Mouse (Mus musculus): Measurements from ENCODE around the gene Rpl5. TPM values are rescaled to one million over a fixed set of nuclear protein-coding genes. Genes with fewer than 3 reads are reported as not detected.
"Not testable (repeated sequence)": the region's sequence is repeated elsewhere in the genome, so short reads cannot be mapped to it uniquely, and the experiment has no call there.

Gene Rpl5
- total RNA-seq (2021): 10 to 100 TPM; 71.3 to 78.0 TPM

DNA sequence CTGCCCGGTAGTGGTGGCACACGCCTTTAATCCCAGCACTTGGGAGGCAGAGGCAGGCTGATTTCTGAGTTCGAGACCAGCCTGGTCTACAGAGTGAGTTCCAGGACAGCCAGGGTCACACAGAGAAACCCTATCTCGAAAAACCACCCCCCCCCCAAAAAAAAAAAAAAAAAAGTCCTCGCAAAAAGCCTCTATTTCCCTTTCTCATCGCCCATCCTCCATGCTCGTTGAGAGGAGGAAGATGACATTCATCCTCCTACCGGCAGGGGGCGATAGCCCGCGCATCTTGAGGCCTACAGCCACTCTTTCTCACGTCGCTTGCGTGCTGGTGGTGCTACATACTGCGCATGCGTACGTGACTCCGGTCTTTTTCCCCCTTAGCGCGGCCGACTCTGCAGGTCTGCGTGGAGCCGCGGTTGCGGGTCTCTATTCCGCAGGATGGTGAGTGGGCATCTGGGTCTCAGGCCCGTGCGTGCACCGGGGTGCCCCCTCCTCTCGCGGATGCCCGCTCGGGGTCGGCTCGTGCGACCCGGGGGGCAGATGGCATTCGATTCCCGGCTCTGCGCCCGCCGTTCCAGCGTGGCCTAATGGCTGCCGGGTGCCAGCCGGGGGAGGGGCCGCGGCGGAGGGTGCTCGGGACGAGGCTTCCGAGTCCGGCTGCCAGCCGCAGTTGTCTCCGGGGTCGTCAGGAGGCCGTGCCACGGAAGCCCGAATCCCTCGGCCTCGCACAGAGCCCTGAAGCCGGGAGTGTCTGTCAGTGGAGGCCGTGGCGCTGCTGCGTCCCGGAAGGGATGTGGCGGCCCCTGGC is at the start of gene Rpl5:
Rpl5 (plus strand) TSS at position 297 of the 808 bp plus-strand sequence.
- DNase-seq: peak; percentile 94 to 96

DNA sequence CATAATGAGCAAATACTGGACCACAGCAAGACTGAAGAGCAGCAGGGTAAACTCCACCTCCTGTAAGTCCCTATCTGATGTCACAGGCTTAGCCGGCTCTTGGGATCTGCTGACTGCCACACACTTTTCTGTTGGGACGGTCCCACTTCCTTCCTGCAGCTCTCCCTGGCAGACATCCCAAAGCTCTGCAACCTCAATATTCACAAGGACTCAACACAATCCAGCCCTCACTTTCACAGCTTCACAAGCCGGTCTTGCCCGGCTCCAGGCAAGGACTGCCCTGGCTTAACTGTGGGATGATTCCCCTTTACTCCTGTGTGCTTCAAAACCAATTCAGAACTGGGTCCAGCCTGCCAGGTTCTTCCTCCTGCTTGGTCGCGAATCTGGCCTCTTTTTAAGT is 46.5 kb upstream of the Rpl5 start:
- no peak for DNase-seq

DNA sequence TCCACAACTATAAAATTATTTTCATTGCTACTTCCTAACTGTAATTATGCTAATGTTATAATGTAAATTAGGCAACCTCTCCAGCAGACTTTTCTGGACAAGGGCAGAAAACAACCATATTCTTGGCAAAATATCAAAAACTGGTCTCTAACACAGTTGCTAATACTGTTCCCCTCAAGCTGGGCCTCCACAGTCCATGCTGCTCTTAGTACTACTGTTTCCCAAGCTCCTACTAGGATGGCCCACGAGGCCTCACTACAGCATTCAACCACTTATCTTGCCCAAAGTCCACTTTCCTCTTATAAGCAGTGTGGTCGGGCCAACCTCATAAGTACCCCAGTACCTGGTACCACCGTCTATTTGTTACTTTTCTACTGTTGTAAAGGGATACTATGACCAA is 45.7 kb upstream of the Rpl5 start:
- no peak for DNase-seq

DNA sequence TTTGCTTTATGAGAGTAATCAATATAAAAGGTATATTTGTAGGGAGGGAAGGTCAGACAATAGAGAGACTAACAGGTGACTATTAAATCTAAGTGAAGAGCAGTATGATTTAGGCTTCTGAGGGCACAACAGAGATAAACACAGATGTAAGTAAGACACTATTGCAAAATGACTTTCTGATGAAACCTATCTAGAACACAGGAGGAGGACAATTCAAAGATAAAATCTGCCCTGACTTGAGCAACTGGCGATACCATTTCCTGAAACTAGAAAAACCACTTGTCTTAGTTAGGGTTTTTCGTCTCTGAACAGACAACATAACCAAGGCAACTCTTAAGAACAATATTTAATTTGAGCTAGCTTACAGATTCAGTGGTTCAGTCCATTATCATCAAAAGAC is 44.8 kb upstream of the Rpl5 start:
- DNase-seq: no peak

DNA sequence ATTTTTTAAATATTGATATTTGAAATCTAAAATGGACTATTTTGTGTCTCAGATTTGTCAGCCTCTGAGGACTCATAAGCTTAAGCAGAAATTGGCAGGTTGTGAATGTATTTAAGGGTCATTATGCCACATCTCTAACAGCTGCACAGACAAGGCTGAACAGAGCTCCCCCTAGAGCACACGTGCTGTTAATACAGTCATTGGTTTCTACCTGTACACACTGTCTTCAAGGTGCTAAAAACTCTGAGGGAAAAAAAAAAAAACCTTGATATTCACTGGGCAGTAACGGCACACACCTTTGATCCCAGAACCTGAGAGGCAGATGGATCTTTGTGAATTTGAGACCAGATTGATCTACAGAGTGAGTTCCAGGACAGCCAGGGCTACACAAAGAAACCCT is 41.3 kb upstream of the Rpl5 start:
- no peak for DNase-seq

DNA sequence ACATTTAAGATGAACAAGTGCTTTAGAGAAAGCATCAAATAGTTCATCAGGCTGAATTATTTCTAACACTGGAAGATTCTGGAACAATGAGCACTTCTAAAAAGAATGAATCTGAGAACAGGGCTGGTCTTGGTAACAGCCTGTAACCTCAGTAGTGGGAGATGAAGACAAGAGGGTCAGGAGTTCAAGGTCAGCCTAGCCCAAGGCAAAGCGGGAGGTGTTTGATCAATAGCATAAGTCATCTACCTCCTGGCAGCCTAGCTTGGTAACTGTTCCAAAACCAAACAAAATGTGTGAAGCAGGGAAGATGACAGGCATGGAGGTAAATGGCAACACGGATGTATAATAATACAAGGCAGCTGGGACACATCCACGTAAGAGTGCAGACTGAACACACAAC is 36.3 kb upstream of the Rpl5 start:
- no peak for DNase-seq

DNA sequence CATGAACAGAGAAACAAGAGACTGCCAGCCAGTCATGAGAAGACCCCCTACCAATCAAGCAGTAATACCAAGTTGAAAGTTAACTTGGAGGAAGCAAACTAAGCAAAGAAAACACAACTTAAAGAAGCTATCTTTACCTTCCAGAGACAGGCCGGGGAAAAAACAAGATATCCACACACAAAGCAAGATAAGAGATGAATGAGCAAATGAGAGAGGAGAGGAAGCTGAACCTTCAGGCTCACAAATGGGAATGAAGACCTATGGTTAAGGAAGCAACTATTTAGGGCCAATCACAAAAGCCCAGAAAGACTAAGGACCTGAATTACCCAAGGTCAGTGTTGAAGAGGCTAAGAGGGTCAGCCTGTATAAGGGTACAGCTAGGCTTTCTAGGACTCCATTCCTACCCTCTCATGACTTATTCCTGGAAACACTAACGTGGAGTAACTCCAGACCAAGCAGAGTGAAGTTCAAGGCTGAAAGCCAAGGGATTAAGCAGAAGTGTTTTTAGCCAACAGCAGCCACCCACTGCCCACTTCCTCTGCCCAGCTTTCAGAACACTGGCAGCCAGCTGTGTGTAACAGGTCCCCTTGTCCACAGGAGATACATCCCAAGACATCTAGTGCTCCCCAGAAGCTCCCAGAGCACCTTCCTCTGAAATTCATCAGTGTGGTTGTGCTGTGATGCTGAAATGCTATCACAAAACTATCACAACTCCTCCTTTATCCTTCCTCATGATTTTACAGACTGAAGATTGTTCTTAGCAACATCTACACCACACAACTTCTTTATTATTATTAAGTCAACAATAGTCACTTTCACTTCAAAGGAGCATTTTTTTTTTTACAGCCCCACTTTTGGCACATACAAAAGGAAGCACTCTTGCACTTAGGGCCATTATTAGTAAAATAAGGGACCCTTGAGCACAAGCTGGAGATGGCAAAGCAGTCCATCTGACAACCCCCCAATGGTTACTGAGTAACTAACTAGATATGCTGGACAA is 33.9 kb upstream of the Rpl5 start:
- no peak for DNase-seq

DNA sequence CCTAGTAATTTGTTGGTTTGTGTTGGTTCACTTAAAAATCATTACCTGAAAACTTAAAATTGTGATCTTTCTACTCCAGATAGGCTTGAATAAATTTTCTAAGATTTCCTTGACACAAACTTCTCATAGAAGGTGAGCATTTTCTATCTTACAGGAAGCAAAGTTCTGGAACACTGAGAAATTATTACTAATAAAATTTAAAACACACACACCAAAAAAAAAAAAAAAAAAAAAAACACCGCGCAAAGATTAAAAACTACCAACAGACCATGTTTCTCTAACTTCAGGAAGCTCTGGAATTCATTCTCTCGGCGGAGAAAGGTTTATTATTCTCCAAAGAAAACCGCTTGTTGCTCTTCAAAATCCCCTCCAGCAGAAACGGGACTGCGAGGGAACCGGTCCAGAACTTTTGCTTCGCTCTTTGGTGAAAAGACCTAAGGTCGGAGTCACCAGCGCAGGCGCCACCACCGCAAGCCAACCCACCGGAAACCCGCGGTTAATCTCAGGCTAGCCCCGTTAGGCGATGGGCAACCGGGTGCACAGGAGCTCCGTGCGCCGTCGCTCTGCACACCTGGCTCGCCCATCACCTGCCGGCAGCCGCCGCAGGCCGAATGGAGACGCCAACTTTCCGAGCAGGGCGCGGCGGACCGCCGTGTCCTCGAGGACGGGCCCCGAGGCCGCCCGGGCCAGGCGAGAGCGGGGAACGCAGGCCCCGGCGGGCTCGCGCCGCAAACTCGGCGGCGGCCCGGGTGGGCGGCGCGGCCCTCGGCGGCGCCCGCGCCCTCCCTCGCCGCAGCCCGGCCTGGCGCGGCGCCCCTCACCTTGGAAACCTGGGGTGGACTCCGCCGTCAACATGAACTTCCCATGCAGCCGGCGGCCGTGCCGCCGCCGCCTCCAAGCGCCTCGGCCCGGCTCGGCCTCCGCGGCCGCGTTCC is 32.1 kb upstream of the Rpl5 start:
- peak; percentile 45 to 51 for DNase-seq

DNA sequence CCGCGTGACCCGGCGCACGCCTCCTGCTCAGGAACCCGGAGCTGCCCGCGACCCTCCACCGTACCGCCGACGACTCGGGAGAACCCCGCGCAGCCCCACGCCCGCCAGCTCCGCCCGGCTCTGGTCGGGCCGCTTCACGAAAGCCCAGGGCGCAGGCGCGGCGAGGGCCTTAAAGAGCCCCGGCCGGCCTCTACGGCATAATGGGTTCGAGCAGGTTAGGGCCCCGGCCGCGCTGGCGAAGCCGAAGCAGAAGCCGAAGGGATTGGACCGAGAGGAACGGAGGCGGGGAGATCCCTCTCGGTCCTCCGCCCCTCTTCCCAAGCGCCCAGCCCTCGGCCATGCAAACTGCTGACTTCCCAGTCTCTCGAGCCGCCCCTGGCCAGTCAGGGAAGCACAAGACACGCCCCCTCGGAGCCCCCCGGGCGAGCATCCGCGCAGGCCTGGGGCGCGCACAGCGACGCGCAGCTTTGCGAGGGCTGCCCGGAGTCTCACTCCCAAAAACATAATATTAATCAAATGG is 31.3 kb upstream of the Rpl5 start:
- DNase-seq: peak; percentile 87 to 88

DNA sequence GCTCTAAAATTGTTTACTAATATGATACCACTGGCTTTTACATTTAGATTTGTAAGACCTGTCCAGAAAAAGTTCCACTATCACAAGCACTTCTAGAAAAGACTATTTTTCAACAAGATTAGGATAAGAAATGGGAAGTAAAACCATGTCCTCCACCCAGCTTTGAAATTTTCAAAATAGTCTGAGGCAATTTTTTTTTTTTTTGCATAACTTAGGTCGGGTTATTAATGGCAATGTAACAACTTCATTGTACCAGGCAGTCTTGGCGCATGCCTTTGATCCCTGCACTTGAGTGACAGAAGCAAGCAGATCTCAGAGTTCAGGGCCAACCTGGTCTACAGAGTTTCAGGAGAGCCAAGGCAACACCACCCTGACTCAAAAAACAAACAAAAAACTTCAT is 30.6 kb upstream of the Rpl5 start:
- DNase-seq: no peak

DNA sequence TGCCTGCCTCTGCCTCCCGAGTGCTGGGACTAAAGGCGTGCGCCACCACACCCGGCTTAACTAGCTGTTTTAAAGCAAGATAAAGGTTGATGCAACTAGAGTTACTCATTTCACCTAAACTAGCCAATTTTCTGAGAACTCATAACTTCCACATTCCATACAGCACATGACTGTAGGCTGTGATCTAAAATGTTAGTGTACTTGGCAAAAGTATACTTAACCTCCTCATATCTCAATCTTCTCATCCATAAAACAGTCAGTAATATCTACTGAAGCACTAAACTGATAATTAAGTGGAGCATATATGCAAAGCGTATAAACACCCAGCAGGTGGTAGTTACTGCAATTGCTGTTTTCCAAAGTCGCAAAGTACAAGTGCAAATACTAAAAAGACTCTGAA is 27.0 kb upstream of the Rpl5 start:
- DNase-seq: no peak

DNA sequence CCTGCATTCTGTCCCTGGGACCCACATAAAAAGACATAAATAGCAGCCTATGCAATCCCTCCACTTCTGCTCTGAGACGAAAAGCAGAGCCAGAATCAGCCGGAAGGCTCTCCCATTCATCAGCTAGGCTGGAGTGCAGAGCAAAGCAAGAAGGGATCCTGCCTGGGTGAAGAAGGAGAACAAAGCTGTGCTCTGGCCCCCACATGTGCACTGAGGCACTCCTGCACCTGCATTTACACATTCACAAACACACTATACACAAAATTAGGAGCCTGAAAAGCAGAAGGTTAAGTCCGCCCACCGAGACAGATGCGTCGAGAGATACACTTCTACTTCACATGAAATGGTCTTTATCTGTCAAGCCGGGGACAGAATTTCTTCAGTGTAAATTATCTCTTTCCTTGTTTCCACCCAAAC is 26.4 kb upstream of the Rpl5 start:
- DNase-seq: peak in 1 of 2 experiments; percentile 7

DNA sequence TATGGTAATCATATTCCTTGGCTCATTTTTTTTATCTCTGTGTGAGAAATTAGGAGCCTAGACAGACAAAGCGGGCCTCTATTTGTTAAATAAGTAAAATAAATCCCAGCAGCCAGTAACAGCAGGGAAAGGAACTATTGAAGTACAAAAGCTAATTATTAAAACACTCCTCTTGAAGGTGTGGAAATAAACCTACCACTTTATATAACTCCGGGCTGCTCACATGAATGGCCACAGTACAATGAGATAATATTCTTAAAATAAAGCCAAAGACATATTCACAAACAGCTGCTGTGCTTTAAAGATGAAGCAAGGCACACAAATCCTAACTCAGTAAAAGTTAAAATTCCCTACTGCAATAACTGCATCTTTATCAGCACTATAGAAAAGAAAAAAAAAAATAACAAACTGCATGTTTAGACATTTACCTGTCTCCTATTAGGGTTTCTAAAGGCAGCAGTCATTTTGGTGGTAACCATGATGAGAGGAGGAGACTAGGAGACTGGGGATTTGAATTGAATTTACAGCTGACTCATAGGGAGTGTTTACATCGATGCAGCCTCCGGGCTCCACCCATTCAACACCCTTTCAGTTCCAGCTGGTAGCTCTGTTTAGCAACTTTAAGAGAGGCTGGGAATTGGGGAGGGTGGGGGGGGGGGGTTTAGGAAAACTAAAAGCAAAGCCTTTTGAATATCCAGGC is 25.6 kb upstream of the Rpl5 start, which contains the start of gene Evi5:
Evi5 (minus strand) TSS at position 547 of the 700 bp plus-strand sequence.
- DNase-seq: no peak

DNA sequence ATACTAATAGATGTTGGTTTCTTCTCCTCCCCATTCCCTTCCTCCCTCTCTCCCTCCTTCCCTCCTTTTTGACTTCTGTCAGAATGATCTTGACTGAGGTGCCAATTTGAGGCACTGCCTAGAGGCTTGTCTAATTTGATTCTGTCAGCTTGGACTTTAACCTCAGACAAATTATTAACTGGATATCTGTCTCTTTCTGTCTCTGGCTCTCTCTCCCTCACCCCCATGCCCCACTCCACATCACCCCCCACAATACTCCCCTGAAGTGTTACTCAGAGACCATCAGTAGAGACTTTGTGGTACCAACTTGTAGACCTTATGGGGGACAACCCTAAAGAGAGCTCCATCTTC is 25.1 kb upstream of the Rpl5 start:
- no peak for DNase-seq

DNA sequence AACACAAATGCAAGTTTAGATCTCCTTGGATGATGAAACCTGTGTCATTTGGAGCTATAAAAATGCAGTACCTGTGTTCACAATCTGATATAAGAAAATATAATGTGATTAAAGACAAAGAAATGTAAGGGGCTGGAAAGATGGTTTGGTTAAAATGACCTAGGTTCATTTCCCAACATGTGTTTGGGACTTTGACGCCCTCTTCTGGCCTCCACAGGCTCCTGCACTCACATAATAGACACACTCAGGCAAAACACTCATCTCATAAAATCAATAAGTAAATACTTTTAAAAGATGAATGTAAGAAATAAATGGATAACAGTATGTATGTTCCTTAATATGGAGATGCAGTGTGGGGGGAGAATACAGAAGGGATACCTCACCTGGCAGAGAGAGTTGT is 23.2 kb upstream of the Rpl5 start:
- DNase-seq: no peak

DNA sequence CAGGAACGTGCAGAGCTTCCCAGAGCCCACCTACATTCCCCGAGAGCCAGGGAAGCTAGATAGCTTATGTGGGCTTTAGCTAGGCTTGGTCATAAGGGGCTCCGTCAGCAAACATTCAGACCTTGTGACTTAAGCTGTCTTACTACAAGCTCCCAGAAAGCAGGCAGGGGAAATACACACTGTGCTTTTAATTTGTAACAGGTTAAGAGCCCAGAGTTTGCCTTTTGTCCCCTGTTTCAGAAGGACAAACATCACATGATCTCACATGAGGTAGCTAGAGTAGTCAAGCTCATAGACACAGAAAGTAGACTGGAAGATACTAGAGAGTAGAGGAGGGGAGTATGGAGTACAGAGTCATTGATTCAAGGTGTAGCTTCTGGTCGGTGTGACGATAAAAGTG is 19.6 kb upstream of the Rpl5 start:
- DNase-seq: no peak

DNA sequence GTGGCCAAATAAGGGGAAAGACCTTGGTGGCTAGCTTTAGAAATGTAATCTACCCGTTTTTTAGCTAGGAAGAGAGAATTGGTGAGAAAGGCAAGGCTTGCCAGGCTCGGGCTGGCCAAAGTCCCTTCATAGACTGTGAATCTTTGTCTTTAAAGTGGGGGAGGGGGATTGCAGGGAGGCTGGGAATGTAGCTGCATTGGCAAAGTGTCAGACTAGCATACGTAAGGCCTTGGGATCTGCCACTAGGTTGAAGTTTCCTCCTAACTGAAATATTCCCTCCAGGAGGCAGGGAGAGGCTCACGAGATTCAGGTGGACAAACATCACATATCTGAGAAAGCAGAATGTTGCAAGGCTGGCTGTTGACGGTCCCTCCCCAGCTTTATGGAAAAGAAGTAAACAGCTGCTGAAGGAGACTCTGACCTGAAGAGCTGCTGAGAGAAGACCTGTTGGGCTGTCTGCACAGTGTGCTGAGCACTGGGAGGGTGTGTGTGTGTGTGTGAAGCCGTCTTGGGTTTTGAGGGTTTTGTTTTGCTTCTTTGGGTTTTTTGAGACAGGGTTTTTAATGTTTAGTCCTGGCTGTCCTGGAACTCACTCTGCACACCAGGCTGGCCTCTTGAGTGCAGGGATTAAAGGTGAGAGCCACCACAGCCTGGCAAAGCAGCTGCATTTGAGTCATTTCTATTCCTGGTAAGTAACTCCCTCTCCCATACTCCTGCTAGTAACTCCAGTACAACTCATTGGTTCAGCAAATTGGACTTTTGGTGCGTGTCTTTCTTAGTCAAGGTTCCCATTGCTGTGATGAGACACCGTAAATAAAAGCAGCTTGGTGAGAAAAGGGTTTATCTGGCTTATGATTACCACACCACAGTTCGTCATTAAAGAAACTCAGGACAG is 10.1 kb upstream of the Rpl5 start:
- DNase-seq: no peak

DNA sequence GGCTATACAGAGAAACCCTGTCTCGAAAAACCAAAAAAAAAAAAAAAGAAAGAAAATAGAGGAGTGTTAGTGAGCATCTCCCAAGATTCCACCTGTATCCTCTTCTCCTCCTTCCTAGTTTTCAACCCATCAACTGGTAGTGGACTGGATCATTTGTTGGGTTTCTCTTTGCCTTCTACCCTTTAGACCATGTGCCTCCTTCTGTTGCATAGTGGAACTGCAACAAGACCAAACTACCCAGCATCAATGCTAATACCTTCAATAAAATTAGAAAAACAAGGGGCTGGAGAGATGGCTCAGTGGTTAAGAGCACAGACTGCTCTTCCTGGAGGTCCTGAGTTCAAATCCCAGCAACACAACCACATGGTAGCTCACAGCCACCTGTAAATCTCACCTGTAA is 8.8 kb upstream of the Rpl5 start:
- not testable (repeated sequence) for DNase-seq

DNA sequence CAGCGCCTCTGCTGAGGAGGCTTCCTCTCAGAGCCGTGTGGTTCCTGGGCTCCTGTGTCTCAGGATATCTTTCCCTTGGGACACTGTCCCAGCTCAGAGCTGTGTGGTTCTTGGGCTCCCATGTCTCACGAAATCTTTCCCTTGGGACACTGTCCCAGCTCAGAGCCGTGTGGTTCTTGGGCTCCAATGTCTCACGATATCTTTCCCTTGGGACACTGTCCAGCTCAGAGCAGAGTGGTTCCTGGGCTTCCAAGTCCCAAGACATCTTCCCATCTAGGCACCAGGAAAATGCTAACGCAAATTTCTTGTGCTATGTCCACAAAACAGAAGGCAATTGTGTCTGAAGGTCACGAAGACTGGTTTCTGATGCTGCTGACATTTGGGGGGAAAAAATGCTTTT is 5.6 kb upstream of the Rpl5 start:
- DNase-seq: no peak

DNA sequence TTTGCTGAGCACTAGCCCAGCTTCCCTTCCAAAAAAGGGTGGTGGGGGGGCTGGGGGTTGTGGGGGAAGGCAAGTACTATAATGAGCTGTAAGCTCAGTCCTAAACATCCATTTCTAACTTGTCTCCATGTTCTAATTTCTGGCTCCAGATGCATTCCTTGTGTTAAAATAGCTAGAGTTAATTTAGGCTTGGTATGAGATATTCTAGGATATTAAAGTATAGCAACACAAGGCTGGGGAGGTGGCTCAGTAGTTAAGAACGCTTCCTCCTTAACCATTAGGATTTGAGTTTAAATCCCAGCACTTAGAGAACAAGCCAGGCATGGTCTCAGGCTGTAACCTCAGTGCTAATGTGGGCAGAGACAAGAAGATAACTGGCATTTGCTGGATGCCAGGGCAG is 4.0 kb upstream of the Rpl5 start:
- no peak for DNase-seq
